Mouse (Mus musculus): ENCODE measurements around the gene Med11. TPM values are rescaled to one million over a fixed set of nuclear protein-coding genes. Genes with fewer than 3 reads are reported as not detected.
A peak's percentile ranks its signal among the peaks of the same experiment; 100 is the strongest.

Med11 gene
- polyA plus RNA-seq, 1 experiment from 2014 or later: 40.9 TPM

DNA sequence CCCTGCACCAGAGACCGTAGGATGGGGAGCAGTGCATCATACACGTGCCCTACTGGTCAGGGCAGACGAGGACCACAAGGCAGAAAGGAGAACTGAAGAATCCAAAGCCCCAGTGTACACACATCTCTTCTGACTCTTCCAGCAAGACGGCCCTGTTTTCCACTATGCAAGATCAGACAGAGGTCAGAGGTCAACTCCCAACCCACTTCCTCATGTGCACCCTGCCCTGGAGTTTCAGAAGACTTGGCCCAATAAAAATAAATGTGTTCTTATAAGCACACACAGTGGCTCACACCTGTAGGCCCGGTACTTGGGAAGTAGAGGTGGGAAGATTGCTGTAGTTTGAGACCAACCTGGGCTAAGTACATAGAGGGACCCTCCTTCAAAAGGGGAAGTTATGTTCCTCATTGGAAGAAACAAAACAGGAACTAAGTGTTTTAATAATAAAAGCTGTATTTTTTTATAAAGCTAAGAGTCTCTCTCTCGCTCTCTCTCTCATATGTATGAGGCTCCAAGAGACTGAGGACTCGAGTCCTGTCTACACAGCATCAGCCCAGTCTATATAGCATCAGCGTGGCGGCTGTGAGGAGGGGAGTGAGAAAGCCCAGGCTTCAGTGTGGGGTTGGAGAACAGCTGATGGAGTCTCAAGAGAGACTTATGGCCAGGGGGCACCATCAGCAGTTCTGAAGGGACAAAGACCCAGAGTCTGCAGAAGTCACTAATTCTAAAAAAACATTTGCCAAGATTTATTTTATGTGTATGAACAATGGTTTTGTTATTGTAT is 1.7 kb downstream of the Med11 start:
- Histone ChIP-seq H3K4me1 (replicated peaks; ENCODE audit: control insufficient read depth, insufficient read depth, low read length) (peaks cover 2% of the 10 kb centered on the region; the same call in 1 of the 2 replicates), H3K27me3 (ENCODE audit: control insufficient read depth, insufficient read depth, low read length) (peaks cover under 1% of the 10 kb centered on the region; the same call in 1 of the 2 replicates), H3K4me2 (ENCODE audit: low read depth, low read length, severe bottlenecking) (no peak overlapping the region), H3K27ac (ENCODE audit: low read depth, low read length) (no peak overlapping the region), H3K9ac (ENCODE audit: low read length) (no peak overlapping the region), H3K36me3 (ENCODE audit: control insufficient read depth, insufficient read depth, low read length) (no peaks in the 10 kb centered on the region; the same call in 1 of the 2 replicates), H3K9me3 (ENCODE audit: control insufficient read depth, low read length) (no peaks in the 10 kb centered on the region), H3K4me3 (ENCODE audit: low read depth, low read length) (no peak overlapping the region)
- DNase-seq (ENCODE audit: low spot score) (no peak), ATAC-seq (replicated peaks; ENCODE audit: low FRiP score) (no peak)
- WGBS: 95% methylated on average over 9 of the region's 9 CpGs

DNA sequence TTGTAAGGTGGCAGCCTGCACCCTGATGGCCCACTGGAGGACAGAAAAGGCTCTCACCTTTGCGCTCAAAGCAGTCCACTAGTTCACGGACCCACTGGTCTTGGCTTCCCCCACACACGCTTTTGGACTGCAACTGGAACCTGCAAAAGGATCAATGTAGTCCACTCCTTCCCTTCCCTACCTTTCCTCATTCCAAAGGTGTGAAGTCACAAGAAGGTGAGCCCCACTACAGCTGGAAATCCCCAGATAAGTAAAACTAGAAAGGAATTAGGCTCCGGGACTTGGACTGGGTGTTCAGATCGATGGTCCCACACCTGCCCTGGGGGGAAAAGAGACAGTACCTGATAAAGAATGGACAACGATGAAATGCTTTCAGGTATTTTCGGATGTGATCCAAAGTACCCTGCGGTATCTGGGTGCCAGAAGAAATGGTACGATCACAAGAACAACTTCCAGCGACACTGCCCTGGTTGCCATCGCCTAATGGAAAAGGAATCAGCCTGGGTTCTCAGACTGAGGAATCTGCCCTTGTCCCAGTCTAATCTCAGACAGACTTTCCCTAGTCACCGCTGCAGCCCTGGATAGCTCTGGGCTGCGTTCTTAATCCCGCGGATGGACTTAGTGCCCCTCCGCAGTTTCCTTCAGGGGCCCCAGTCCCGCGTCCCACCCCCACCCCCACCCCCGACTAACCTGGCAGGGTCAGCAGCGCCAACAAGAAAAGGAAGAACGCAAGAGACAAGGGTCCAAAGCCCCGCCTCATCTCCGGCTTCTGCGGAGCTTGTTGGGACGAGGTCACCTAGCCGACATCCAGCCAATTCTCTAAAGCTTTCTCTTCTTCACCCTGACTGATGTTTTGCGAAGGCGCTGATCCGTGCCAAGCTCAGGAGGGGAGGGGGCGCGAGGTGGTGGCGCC is 7.2 kb downstream of the Med11 start, which contains the start of gene Zmynd15:
Gene Zmynd15, plus strand, starts transcription at position 746 of the 913 bp plus-strand sequence.
- peak within 1 kb of the TSS; percentile 58 for H3K4me2 ChIP-seq (ENCODE audit: low read depth, low read length, severe bottlenecking)
- H3K9ac ChIP-seq (ENCODE audit: low read length): peak within 1 kb of the TSS; percentile 49
- ATAC-seq (replicated peaks; ENCODE audit: low FRiP score) (no peak), DNase-seq (ENCODE audit: low spot score) (no peak)
- peaks cover 21% of the 10 kb centered on the region for H3K27me3 ChIP-seq (ENCODE audit: control insufficient read depth, insufficient read depth, low read length)
- no peak within 1 kb of the TSS for H3K27ac ChIP-seq (ENCODE audit: low read depth, low read length)
- peaks cover 2% of the 10 kb centered on the region; the same call in 1 of the 2 replicates for H3K4me1 ChIP-seq (replicated peaks; ENCODE audit: control insufficient read depth, insufficient read depth, low read length)
- no peaks in the 10 kb centered on the region for H3K36me3 ChIP-seq (ENCODE audit: control insufficient read depth, insufficient read depth, low read length)
- H3K9me3 ChIP-seq (ENCODE audit: control insufficient read depth, low read length): no peaks in the 10 kb centered on the region; the same call in 1 of the 2 replicates
- H3K4me3 ChIP-seq (ENCODE audit: low read depth, low read length): peak within 1 kb of the TSS; percentile 35
- whole genome bisulfite sequencing: 20% methylated on average over 30 of the region's 32 CpGs

DNA sequence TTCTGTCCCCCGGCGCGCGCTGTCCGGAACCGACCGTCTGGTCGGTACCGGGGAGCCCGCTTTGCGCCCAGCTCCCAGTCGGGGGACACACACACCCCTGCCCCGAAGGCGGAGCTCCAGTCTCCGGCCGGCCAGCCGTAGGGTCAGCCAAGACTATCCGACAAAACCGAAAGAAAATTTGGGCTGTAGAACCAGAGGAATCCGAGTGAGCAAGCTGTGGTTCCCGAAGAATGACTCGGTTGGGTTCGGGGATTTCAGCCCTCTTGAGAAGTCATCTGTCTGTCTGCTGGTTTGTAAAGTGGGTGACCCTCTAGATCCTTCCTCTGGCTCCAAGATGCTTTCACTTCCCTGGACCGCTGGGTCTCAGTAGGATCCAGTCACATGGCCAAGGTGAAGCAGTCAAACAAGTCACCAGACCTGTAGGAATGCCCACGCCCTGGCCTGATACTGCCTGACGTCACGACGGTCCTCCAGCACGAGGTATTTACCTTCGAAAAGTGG is 7.9 kb downstream of the Med11 start, which contains the start of gene Cxcl16:
Gene Cxcl16, minus strand, starts transcription at position 384 of the 501 bp plus-strand sequence.
- Histone ChIP-seq H3K9me3 (ENCODE audit: control insufficient read depth, low read length) (no peaks in the 10 kb centered on the region; the same call in 1 of the 2 replicates), H3K4me2 (ENCODE audit: low read depth, low read length, severe bottlenecking) (peak within 1 kb of the TSS; percentile 58), H3K27ac (ENCODE audit: low read depth, low read length) (no peak within 1 kb of the TSS), H3K9ac (ENCODE audit: low read length) (peak within 1 kb of the TSS; percentile 49), H3K4me3 (ENCODE audit: low read depth, low read length) (peak within 1 kb of the TSS; percentile 35), H3K36me3 (ENCODE audit: control insufficient read depth, insufficient read depth, low read length) (no peaks in the 10 kb centered on the region), H3K27me3 (ENCODE audit: control insufficient read depth, insufficient read depth, low read length) (peaks cover 25% of the 10 kb centered on the region), H3K4me1 (replicated peaks; ENCODE audit: control insufficient read depth, insufficient read depth, low read length) (peaks cover 2% of the 10 kb centered on the region; the same call in 1 of the 2 replicates)
- DNase-seq (ENCODE audit: low spot score) (no peak), ATAC-seq (replicated peaks; ENCODE audit: low FRiP score) (no peak)
- WGBS: 5% methylated on average over 30 of the region's 30 CpGs

- H3K9ac ChIP-seq (ENCODE audit: low read length): no peak overlapping the region
- peaks cover 11% of the 10 kb centered on the region; the same call in 1 of the 2 replicates for H3K4me1 ChIP-seq (replicated peaks; ENCODE audit: control insufficient read depth, insufficient read depth, low read length)
- H3K4me2 ChIP-seq (ENCODE audit: low read depth, low read length, severe bottlenecking): no peak overlapping the region
- no peak overlapping the region for H3K4me3 ChIP-seq (ENCODE audit: low read depth, low read length)
- DNase-seq (ENCODE audit: low spot score): no peak
- no peak overlapping the region for H3K27ac ChIP-seq (ENCODE audit: low read depth, low read length)
- H3K27me3 ChIP-seq (ENCODE audit: control insufficient read depth, insufficient read depth, low read length): peaks cover 29% of the 10 kb centered on the region
- 83% methylated on average over 5 of the region's 5 CpGs for WGBS
- no peak for ATAC-seq (replicated peaks; ENCODE audit: low FRiP score)
- no peaks in the 10 kb centered on the region; the same call in 1 of the 2 replicates for H3K9me3 ChIP-seq (ENCODE audit: control insufficient read depth, low read length)
- H3K36me3 ChIP-seq (ENCODE audit: control insufficient read depth, insufficient read depth, low read length): no peaks in the 10 kb centered on the region
These were observed 12.3 kb downstream of the Med11 start for GRCm38 (mm10) chr11:70463970-70464369.

DNA sequence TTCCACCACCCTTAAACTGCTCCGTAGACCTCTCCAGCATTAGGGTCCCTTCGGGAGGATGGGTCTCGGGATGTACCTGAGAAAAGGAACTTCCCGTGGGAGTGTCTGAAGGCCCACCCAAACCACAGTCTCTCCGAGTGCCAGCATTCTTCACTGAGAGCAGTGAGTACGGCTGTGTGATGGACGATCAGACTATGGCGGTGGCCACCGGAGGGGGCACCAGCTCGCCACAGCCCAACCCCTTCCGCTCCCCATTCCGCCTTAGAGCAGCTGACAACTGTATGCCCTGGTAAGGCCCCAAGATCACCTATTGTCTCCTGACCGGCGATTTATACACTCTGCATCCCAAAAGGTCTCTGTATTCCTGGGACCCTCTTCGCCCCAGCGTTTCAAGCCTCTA is 13.5 kb downstream of the Med11 start:
- peaks cover 22% of the 10 kb centered on the region for H3K27me3 ChIP-seq (ENCODE audit: control insufficient read depth, insufficient read depth, low read length)
- WGBS: 24% methylated on average over 16 of the region's 16 CpGs
- H3K9ac ChIP-seq (ENCODE audit: low read length): peak overlapping the region; percentile 23
- no peak overlapping the region for H3K27ac ChIP-seq (ENCODE audit: low read depth, low read length)
- H3K36me3 ChIP-seq (ENCODE audit: control insufficient read depth, insufficient read depth, low read length): no peaks in the 10 kb centered on the region
- H3K4me2 ChIP-seq (ENCODE audit: low read depth, low read length, severe bottlenecking): peak overlapping the region; percentile 31; the same call in 1 of the 2 replicates
- ATAC-seq (replicated peaks; ENCODE audit: low FRiP score) (no peak), DNase-seq (ENCODE audit: low spot score) (no peak)
- H3K4me3 ChIP-seq (ENCODE audit: low read depth, low read length): no peak overlapping the region
- H3K4me1 ChIP-seq (replicated peaks; ENCODE audit: control insufficient read depth, insufficient read depth, low read length): peaks cover 8% of the 10 kb centered on the region; the same call in 1 of the 2 replicates
- H3K9me3 ChIP-seq (ENCODE audit: control insufficient read depth, low read length): no peaks in the 10 kb centered on the region; the same call in 1 of the 2 replicates

DNA sequence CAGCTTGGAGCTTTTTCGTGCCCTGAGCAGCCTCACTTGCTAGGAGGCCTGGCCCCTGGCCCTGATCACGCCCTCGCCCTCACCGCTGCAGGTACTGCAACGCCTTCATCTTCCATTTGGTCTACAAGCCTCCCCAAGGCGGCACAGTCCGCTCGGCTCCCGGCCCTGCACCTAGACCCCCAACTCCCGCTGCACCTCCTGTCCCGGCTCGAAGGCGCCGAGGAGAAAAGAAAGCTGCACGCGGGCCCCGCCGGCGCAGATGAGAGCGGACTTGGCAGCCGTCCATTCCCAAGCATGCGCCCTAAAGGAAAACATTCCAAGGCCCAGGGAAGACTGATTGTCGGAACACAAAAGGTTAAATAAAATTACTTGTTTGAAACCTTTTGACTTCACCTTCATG is 14.1 kb downstream of the Med11 start:
- Histone ChIP-seq H3K9me3 (ENCODE audit: control insufficient read depth, low read length) (no peaks in the 10 kb centered on the region; the same call in 1 of the 2 replicates), H3K27ac (ENCODE audit: low read depth, low read length) (no peak overlapping the region), H3K4me2 (ENCODE audit: low read depth, low read length, severe bottlenecking) (no peak overlapping the region), H3K27me3 (ENCODE audit: control insufficient read depth, insufficient read depth, low read length) (peaks cover 16% of the 10 kb centered on the region; the same call in 1 of the 2 replicates), H3K4me3 (ENCODE audit: low read depth, low read length) (no peak overlapping the region; the same call in 1 of the 2 replicates), H3K9ac (ENCODE audit: low read length) (peak overlapping the region; percentile 23), H3K36me3 (ENCODE audit: control insufficient read depth, insufficient read depth, low read length) (no peaks in the 10 kb centered on the region), H3K4me1 (replicated peaks; ENCODE audit: control insufficient read depth, insufficient read depth, low read length) (peaks cover 8% of the 10 kb centered on the region; the same call in 1 of the 2 replicates)
- ATAC-seq (replicated peaks; ENCODE audit: low FRiP score): no peak
- DNase-seq (ENCODE audit: low spot score): peak; percentile 56
- 15% methylated on average over 23 of the region's 23 CpGs for WGBS

- no peak overlapping the region for H3K4me3 ChIP-seq (ENCODE audit: low read depth, low read length)
- ATAC-seq (replicated peaks; ENCODE audit: low FRiP score) (no peak), DNase-seq (ENCODE audit: low spot score) (no peak)
- H3K27me3 ChIP-seq (ENCODE audit: control insufficient read depth, insufficient read depth, low read length): peaks cover 13% of the 10 kb centered on the region; the same call in 1 of the 2 replicates
- no peaks in the 10 kb centered on the region for H3K36me3 ChIP-seq (ENCODE audit: control insufficient read depth, insufficient read depth, low read length)
- no peaks in the 10 kb centered on the region for H3K9me3 ChIP-seq (ENCODE audit: control insufficient read depth, low read length)
- H3K4me2 ChIP-seq (ENCODE audit: low read depth, low read length, severe bottlenecking): no peak overlapping the region
- 87% methylated on average over 5 of the region's 5 CpGs for WGBS
- no peak overlapping the region for H3K27ac ChIP-seq (ENCODE audit: low read depth, low read length)
- H3K4me1 ChIP-seq (replicated peaks; ENCODE audit: control insufficient read depth, insufficient read depth, low read length): peaks cover 8% of the 10 kb centered on the region; the same call in 1 of the 2 replicates
- H3K9ac ChIP-seq (ENCODE audit: low read length): no peak overlapping the region
These were observed 16.3 kb downstream of the Med11 start for GRCm38 (mm10) chr11:70467902-70468619.
